In genomic region chr2:70083444-70084020, GRCm38 (mm10) we compare ENCODE assay signal across 17 mouse cellular contexts. TPM values are rescaled to one million over a fixed set of nuclear protein-coding genes. Genes with fewer than 3 reads are reported as not detected.
DNase-seq lines count a peak whose midpoint lies in the region; ATAC-seq lines count a peak whose summit lies in the region.
"Had no signal": no experiment of that assay in that cellular context is flagged by ENCODE, and none has a peak within 500 bp of the region (broad histone marks: within the 10 kb centered on the region; RNA-seq: fewer than 3 reads in every experiment).

No protein-coding gene starts in this region.

- no peak for DNase-seq in heart, postnatal 14 days
- DNase-seq in midbrain, embryonic 10.5 days (ENCODE audit: low spot score): peak; percentile 9
- DNase-seq in limb, embryonic 11.5 days (ENCODE audit: low spot score): peak; percentile 18
- DNase-seq in ovary, adult 18-20 months (ENCODE audit: low spot score): no peak
- no peak for DNase-seq in left cerebral cortex, adult 9 months (ENCODE audit: low spot score in 2 of 2)
- no peak for DNase-seq in gastrocnemius, postnatal 10 days
- DNase-seq: cerebellum, adult 18-20 months; gastrocnemius, postnatal 25 days; left cerebral cortex, postnatal 4 days; right cerebral cortex, postnatal 4 days had no signal

- peak overlapping the region; percentile 65 for H3K4me2 ChIP-seq in heart, embryonic 13.5 days
- no peak overlapping the region for H3K4me2 ChIP-seq in midbrain, embryonic 13.5 days (replicated peaks)
- no peak overlapping the region for H3K4me2 ChIP-seq in limb, embryonic 11.5 days (ENCODE audit: low read depth, severe bottlenecking)
- H3K4me2 ChIP-seq: embryonic facial prominence, embryonic 13.5 days; hindbrain, embryonic 14.5 days; neural tube, embryonic 13.5 days had no signal

- no peaks in the 10 kb centered on the region for H3K9me3 ChIP-seq in heart, embryonic 13.5 days
- no peaks in the 10 kb centered on the region for H3K9me3 ChIP-seq in midbrain, embryonic 10.5 days (replicated peaks)
- H3K9me3 ChIP-seq in midbrain, embryonic 13.5 days: no peaks in the 10 kb centered on the region
- no peaks in the 10 kb centered on the region for H3K9me3 ChIP-seq in limb, embryonic 11.5 days (ENCODE audit: control insufficient read depth, low read length)
- H3K9me3 ChIP-seq: embryonic facial prominence, embryonic 13.5 days; megakaryocyte, embryonic 14.5 days; neural tube, embryonic 13.5 days had no signal

- WGBS in heart, embryonic 13.5 days: 31% methylated on average over 17 of the region's 17 CpGs
- 79% methylated on average over 17 of the region's 17 CpGs for WGBS in midbrain, embryonic 10.5 days
- 75% methylated on average over 17 of the region's 17 CpGs for WGBS in midbrain, embryonic 13.5 days
- 82% methylated on average over 17 of the region's 17 CpGs for WGBS in limb, embryonic 11.5 days

- H3K4me1 ChIP-seq in heart, embryonic 13.5 days: 0 out of 2 replicates have a peak, but pooled peaks cover 5% of the 10 kb centered on the region
- H3K4me1 ChIP-seq in midbrain, embryonic 10.5 days: 0 out of 2 replicates have a peak, but pooled peaks cover 4% of the 10 kb centered on the region
- no peaks in the 10 kb centered on the region for H3K4me1 ChIP-seq in midbrain, embryonic 13.5 days (replicated peaks)
- H3K4me1 ChIP-seq in limb, embryonic 11.5 days (ENCODE audit: control insufficient read depth, insufficient read depth, low read length): no peaks in the 10 kb centered on the region
- H3K4me1 ChIP-seq: embryonic facial prominence, embryonic 13.5 days; megakaryocyte, embryonic 14.5 days; neural tube, embryonic 13.5 days had no signal

- H3K9ac ChIP-seq in heart, embryonic 13.5 days: peak overlapping the region; percentile 47
- H3K9ac ChIP-seq in midbrain, embryonic 13.5 days (replicated peaks): no peak overlapping the region
- no peak overlapping the region for H3K9ac ChIP-seq in limb, embryonic 11.5 days (ENCODE audit: low read length)
- H3K9ac ChIP-seq: embryonic facial prominence, embryonic 13.5 days; hindbrain, embryonic 14.5 days; liver, embryonic 14.5 days; neural tube, embryonic 13.5 days had no signal

- H3K4me3 ChIP-seq in heart, embryonic 13.5 days: peak overlapping the region; percentile 31
- H3K4me3 ChIP-seq in midbrain, embryonic 10.5 days: no peak overlapping the region
- H3K4me3 ChIP-seq in midbrain, embryonic 13.5 days (replicated peaks): no peak overlapping the region
- H3K4me3 ChIP-seq in limb, embryonic 11.5 days (ENCODE audit: low read depth, low read length): no peak overlapping the region
- H3K4me3 ChIP-seq: embryonic facial prominence, embryonic 13.5 days; megakaryocyte, embryonic 14.5 days; neural tube, embryonic 13.5 days had no signal

- 0 out of 2 replicates have a peak, but pooled peaks cover 11% of the 10 kb centered on the region for H3K27me3 ChIP-seq in heart, embryonic 13.5 days (replicated peaks)
- H3K27me3 ChIP-seq in midbrain, embryonic 10.5 days (ENCODE audit: low read depth, poor library complexity, severe bottlenecking): no peaks in the 10 kb centered on the region
- H3K27me3 ChIP-seq in midbrain, embryonic 13.5 days: no peaks in the 10 kb centered on the region
- H3K27me3 ChIP-seq in limb, embryonic 11.5 days (ENCODE audit: control insufficient read depth, insufficient read depth, low read length): no peaks in the 10 kb centered on the region
- H3K27me3 ChIP-seq: embryonic facial prominence, embryonic 13.5 days; neural tube, embryonic 13.5 days had no signal

- H3K27ac ChIP-seq in heart, embryonic 13.5 days (replicated peaks): no peak overlapping the region
- no peak overlapping the region for H3K27ac ChIP-seq in midbrain, embryonic 10.5 days (replicated peaks)
- no peak overlapping the region for H3K27ac ChIP-seq in midbrain, embryonic 13.5 days
- no peak overlapping the region for H3K27ac ChIP-seq in limb, embryonic 11.5 days (replicated peaks; ENCODE audit: low read depth, low read length)
- H3K27ac ChIP-seq: embryonic facial prominence, embryonic 13.5 days; hindbrain, embryonic 14.5 days; liver, embryonic 14.5 days; neural tube, embryonic 13.5 days had no signal

- ATAC-seq in heart, embryonic 13.5 days (ENCODE audit: extremely low read depth, insufficient number of reproducible peaks, low FRiP score, low TSS enrichment): no peak
- no peak for ATAC-seq in midbrain, embryonic 13.5 days
- ATAC-seq in limb, embryonic 11.5 days (ENCODE audit: insufficient number of reproducible peaks, low FRiP score, low TSS enrichment, low read depth): no peak

- intact Hi-C loops in heart, postnatal 14 days (cut with DNase I): no loop called here

- no peaks in the 10 kb centered on the region for H3K36me3 ChIP-seq in heart, embryonic 13.5 days
- no peaks in the 10 kb centered on the region for H3K36me3 ChIP-seq in midbrain, embryonic 10.5 days
- no peaks in the 10 kb centered on the region for H3K36me3 ChIP-seq in midbrain, embryonic 13.5 days
- no peaks in the 10 kb centered on the region for H3K36me3 ChIP-seq in limb, embryonic 11.5 days (ENCODE audit: control insufficient read depth, insufficient read depth, low read length)
- H3K36me3 ChIP-seq: embryonic facial prominence, embryonic 13.5 days; neural tube, embryonic 13.5 days had no signal

RNA-seq across cellular contexts. Expression of gene Myo3b, which starts 44.6 kb away (rescaled TPM):
- 0.20 and 0.22 TPM in 2 replicates for polyA plus RNA-seq in heart, embryonic 13.5 days (2015; fragmentation: Nextera tagmentation; extraction: Ambion mirVana)
- total RNA-seq in heart, postnatal 14 days (2021): under 1 TPM in 1 of 2 experiments, not detected in 1; 0.05 TPM
- polyA plus RNA-seq in midbrain, embryonic 10.5 days (2016; fragmentation: Nextera tagmentation; extraction: Ambion mirVana): not detected in 2 replicates
- 0.17 and 0.19 TPM in 2 replicates for polyA plus RNA-seq in midbrain, embryonic 13.5 days (2015; fragmentation: Nextera tagmentation; extraction: Ambion mirVana)
- not detected in 2 replicates for polyA plus RNA-seq in limb, embryonic 11.5 days (2014; fragmentation: Nextera tagmentation; extraction: Ambion mirVana)
- under 1 TPM in 1 of 2 experiments, not detected in 1; 0.09 TPM for total RNA-seq in gastrocnemius, postnatal 10 days (2021)
- total RNA-seq: gastrocnemius, postnatal 25 days had no signal
- polyA plus RNA-seq: embryonic facial prominence, embryonic 13.5 days; liver, embryonic 14.5 days had no signal

Comparison
In these comparisons a context has a peak if more than half of its experiments do, and no peak if none do; other contexts are left out.
1. DNase-seq: peak in midbrain, embryonic 10.5 days (single experiment) and limb, embryonic 11.5 days (single experiment); none in heart, postnatal 14 days (0 of 2), ovary, adult 18-20 months (single experiment), left cerebral cortex, adult 9 months (0 of 2) and gastrocnemius, postnatal 10 days (single experiment).